Mouse (Mus musculus) midbrain, embryonic 12.5 days (tissue): ENCODE results near the gene Dnajc7. TPM values are rescaled to one million over a fixed set of nuclear protein-coding genes. Genes with fewer than 3 reads are reported as not detected.
"Not testable (repeated sequence)": the region's sequence is repeated elsewhere in the genome, so short reads cannot be mapped to it uniquely, and the experiment has no call there.

ENCODE experiments used
- ATAC-seq: fragments of 200-750 bp; cut with Nextera tagmentation; 2 replicates; pipeline ENCODE4 v1.8.0; 2017; ENCODE audit warnings: low read depth, moderate TSS enrichment, moderate library complexity; ENCODE audit not compliant: low FRiP score
- H3K27ac ChIP-seq: fragments of 300-500 bp; sonication (generic); replicated peaks from 2 replicates; pipeline ENCODE4 v1.5.1; 2016; ENCODE audit warnings: mild to moderate bottlenecking
- H3K27me3 ChIP-seq: fragments of 300-500 bp; sonication (generic); 2 replicates; pipeline ENCODE4 v1.6.1; 2016; ENCODE audit warnings: mild to moderate bottlenecking
- H3K36me3 ChIP-seq: fragments of 300-500 bp; sonication (generic); 2 replicates; pipeline ENCODE4 v1.6.1; 2016
- H3K4me1 ChIP-seq: fragments of 300-500 bp; sonication (generic); 2 replicates; pipeline ENCODE4 v1.6.1; 2016
- H3K4me2 ChIP-seq: fragments of 300-500 bp; sonication (generic); replicated peaks from 2 replicates; pipeline ENCODE4 v1.6.1; 2016; ENCODE audit warnings: mild to moderate bottlenecking, moderate library complexity
- H3K4me3 ChIP-seq: fragments of 300-500 bp; sonication (generic); 2 replicates; pipeline ENCODE4 v1.5.1; 2016; ENCODE audit warnings: mild to moderate bottlenecking
- H3K9ac ChIP-seq: fragments of 300-500 bp; sonication (generic); replicated peaks from 2 replicates; pipeline ENCODE4 v1.6.1; 2016; ENCODE audit warnings: mild to moderate bottlenecking, moderate library complexity
- H3K9me3 ChIP-seq: fragments of 300-500 bp; sonication (generic); 2 replicates; pipeline ENCODE4 v1.6.1; 2016; ENCODE audit warnings: mild to moderate bottlenecking
- WGBS: fragments of 180-500 bp; shearing (Covaris S2); methylation state at CpG from one replicate; pipeline ENCODE4 v1.1.7; 2016; 5-methylcytosine and 5-hydroxymethylcytosine counted together
- polyA plus RNA-seq: library from polyadenylated mRNA; unstranded; fragments of >200 nt; fragmentation: Nextera tagmentation; extraction: Ambion mirVana; gene quantifications from 2 replicates; pipeline ENCODE4 v1.2.1, GENCODE M21; 2016

Dnajc7 gene
- polyA plus RNA-seq = 310 and 329 TPM in 2 replicates

GRCm38 (mm10) chr11:100619982-100620381 lies at the start of gene Dnajc7:
Gene Dnajc7, minus strand, starts transcription at chr11:100620168.
- Histone ChIP-seq H3K36me3 (peaks cover 13% of the 10 kb centered on the region), H3K4me1 (peaks cover 33% of the 10 kb centered on the region), H3K27ac (peak within 1 kb of the TSS; percentile 90), H3K9me3 (no peaks in the 10 kb centered on the region), H3K27me3 (no peaks in the 10 kb centered on the region), H3K9ac (peak within 1 kb of the TSS; percentile 84), H3K4me3 (peak within 1 kb of the TSS; percentile 73), H3K4me2 (peak within 1 kb of the TSS; percentile 88)
- 3% methylated on average over 11 of the region's 11 CpGs for WGBS
- no peak for ATAC-seq

- H3K27ac ChIP-seq = no peak overlapping the region
- H3K4me2 ChIP-seq = no peak overlapping the region
- ATAC-seq = no peak
- no peaks in the 10 kb centered on the region for H3K27me3 ChIP-seq
- H3K9me3 ChIP-seq = no peaks in the 10 kb centered on the region
- 79% methylated on average over 10 of the region's 10 CpGs for WGBS
- no peak overlapping the region for H3K4me3 ChIP-seq
- H3K9ac ChIP-seq = no peak overlapping the region
- H3K36me3 ChIP-seq = no peaks in the 10 kb centered on the region
- peaks cover 6% of the 10 kb centered on the region; the same call in 1 of the 2 replicates for H3K4me1 ChIP-seq
These were observed 39.8 kb upstream of the Dnajc7 start for GRCm38 (mm10) chr11:100659806-100660205.

GRCm38 (mm10) chr11:100656458-100656857 lies 36.5 kb upstream of the Dnajc7 start:
- peaks cover 7% of the 10 kb centered on the region for H3K27me3 ChIP-seq
- 13% methylated on average over 6 of the region's 6 CpGs for WGBS
- no peaks in the 10 kb centered on the region for H3K36me3 ChIP-seq
- no peaks in the 10 kb centered on the region for H3K9me3 ChIP-seq
- peaks cover 6% of the 10 kb centered on the region; the same call in 1 of the 2 replicates for H3K4me1 ChIP-seq
- no peak overlapping the region for H3K4me3 ChIP-seq
- ATAC-seq = no peak
- H3K27ac ChIP-seq = no peak overlapping the region
- no peak overlapping the region for H3K9ac ChIP-seq
- H3K4me2 ChIP-seq = no peak overlapping the region

- WGBS = 64% methylated on average over 3 of the region's 3 CpGs
- H3K4me2 ChIP-seq, H3K4me3 ChIP-seq, ATAC-seq, H3K9ac ChIP-seq, H3K9me3 ChIP-seq, H3K4me1 ChIP-seq, H3K27ac ChIP-seq, H3K36me3 ChIP-seq: not testable (repeated sequence)
- H3K27me3 ChIP-seq = peaks cover 16% of the 10 kb centered on the region
These were observed 35.6 kb upstream of the Dnajc7 start for GRCm38 (mm10) chr11:100655589-100655988.

GRCm38 (mm10) chr11:100651748-100652147 lies 31.8 kb upstream of the Dnajc7 start:
- Histone ChIP-seq H3K36me3 (no peaks in the 10 kb centered on the region), H3K27me3 (peaks cover 37% of the 10 kb centered on the region), H3K4me1 (peaks cover 6% of the 10 kb centered on the region; the same call in 1 of the 2 replicates), H3K9me3 (no peaks in the 10 kb centered on the region), H3K4me2 (no peak overlapping the region), H3K27ac (no peak overlapping the region), H3K4me3 (no peak overlapping the region), H3K9ac (no peak overlapping the region)
- no peak for ATAC-seq
- 18% methylated on average over 3 of the region's 3 CpGs for WGBS

GRCm38 (mm10) chr11:100651205-100651604 lies 31.2 kb upstream of the Dnajc7 start:
- WGBS = 15% methylated on average over 7 of the region's 8 CpGs
- Histone ChIP-seq H3K4me1 (peaks cover 3% of the 10 kb centered on the region; the same call in 1 of the 2 replicates), H3K9me3 (no peaks in the 10 kb centered on the region), H3K27me3 (peaks cover 37% of the 10 kb centered on the region), H3K4me2 (no peak overlapping the region), H3K4me3 (no peak overlapping the region), H3K36me3 (no peaks in the 10 kb centered on the region), H3K27ac (no peak overlapping the region), H3K9ac (no peak overlapping the region)
- no peak for ATAC-seq

GRCm38 (mm10) chr11:100648405-100648804 lies 28.4 kb upstream of the Dnajc7 start:
- WGBS = 89% methylated on average over 8 of the region's 8 CpGs
- Histone ChIP-seq H3K9me3 (no peaks in the 10 kb centered on the region), H3K27me3 (peaks cover 37% of the 10 kb centered on the region), H3K27ac (no peak overlapping the region), H3K9ac (no peak overlapping the region), H3K4me1 (no peaks in the 10 kb centered on the region), H3K4me3 (no peak overlapping the region), H3K36me3 (no peaks in the 10 kb centered on the region), H3K4me2 (no peak overlapping the region)
- no peak for ATAC-seq

- Histone ChIP-seq H3K9me3 (no peaks in the 10 kb centered on the region), H3K27ac (no peak overlapping the region), H3K9ac (no peak overlapping the region), H3K4me1 (no peaks in the 10 kb centered on the region), H3K4me3 (no peak overlapping the region), H3K27me3 (peaks cover 28% of the 10 kb centered on the region), H3K4me2 (no peak overlapping the region), H3K36me3 (no peaks in the 10 kb centered on the region)
- ATAC-seq = no peak
- 0% methylated on average over 1 of the region's 1 CpGs for WGBS
These were observed 26.3 kb upstream of the Dnajc7 start for GRCm38 (mm10) chr11:100646265-100646664.

GRCm38 (mm10) chr11:100643612-100644575 lies 23.9 kb upstream of the Dnajc7 start:
- H3K36me3 ChIP-seq = no peaks in the 10 kb centered on the region
- peaks cover 27% of the 10 kb centered on the region for H3K27me3 ChIP-seq
- ATAC-seq = no peak
- WGBS = 69% methylated on average over 15 of the region's 15 CpGs
- no peak overlapping the region for H3K4me2 ChIP-seq
- no peaks in the 10 kb centered on the region for H3K9me3 ChIP-seq
- H3K9ac ChIP-seq = no peak overlapping the region
- peaks cover 8% of the 10 kb centered on the region; the same call in 1 of the 2 replicates for H3K4me1 ChIP-seq
- H3K27ac ChIP-seq = no peak overlapping the region
- H3K4me3 ChIP-seq = no peak overlapping the region

- 7% methylated on average over 52 of the region's 52 CpGs for WGBS
- H3K27ac ChIP-seq = no peak overlapping the region
- no peak for ATAC-seq
- H3K36me3 ChIP-seq = no peaks in the 10 kb centered on the region
- peak overlapping the region; percentile 72 for H3K4me2 ChIP-seq
- H3K4me3 ChIP-seq = peak overlapping the region; percentile 37
- no peaks in the 10 kb centered on the region for H3K9me3 ChIP-seq
- peaks cover 8% of the 10 kb centered on the region; the same call in 1 of the 2 replicates for H3K4me1 ChIP-seq
- peak overlapping the region; percentile 37 for H3K9ac ChIP-seq
- H3K27me3 ChIP-seq = peaks cover 34% of the 10 kb centered on the region
These were observed 20.4 kb upstream of the Dnajc7 start for GRCm38 (mm10) chr11:100640159-100640906.

GRCm38 (mm10) chr11:100634530-100634929 lies 14.6 kb upstream of the Dnajc7 start:
- WGBS = 75% methylated on average over 7 of the region's 7 CpGs
- Histone ChIP-seq H3K9ac (no peak overlapping the region), H3K4me1 (no peaks in the 10 kb centered on the region)

More at GRCm38 (mm10) chr11:100634530-100634929, 14.6 kb upstream of the Dnajc7 start:
- ATAC-seq = no peak
- no peak overlapping the region for H3K27ac ChIP-seq
- H3K4me2 ChIP-seq = no peak overlapping the region
- H3K9me3 ChIP-seq = no peaks in the 10 kb centered on the region
- no peaks in the 10 kb centered on the region for H3K36me3 ChIP-seq
- H3K27me3 ChIP-seq = peaks cover 28% of the 10 kb centered on the region
- no peak overlapping the region for H3K4me3 ChIP-seq
